Mouse (Mus musculus): ENCODE results near the gene Fcer1g. TPM values are rescaled to one million over a fixed set of nuclear protein-coding genes. Genes with fewer than 3 reads are reported as not detected.
A peak's percentile ranks its signal among the peaks of the same experiment; 100 is the strongest.

Fcer1g gene
- total and polyA plus RNA-seq, 2 experiments from 2014 or later = 30.6 to 34.6 TPM

- WGBS = 49% methylated on average over 3 of the region's 3 CpGs
- no peak for DNase-seq (ENCODE audit: low spot score)
- Histone ChIP-seq H3K9ac (replicated peaks; ENCODE audit: low read length) (no peak overlapping the region), H3K4me1 (ENCODE audit: insufficient read depth, low read length) (no peaks in the 10 kb centered on the region), H3K27me3 (ENCODE audit: insufficient read depth, low read length) (no peaks in the 10 kb centered on the region), H3K9me3 (ENCODE audit: low read length) (no peaks in the 10 kb centered on the region), H3K36me3 (ENCODE audit: insufficient read depth, low read length) (0 out of 2 replicates have a peak, but pooled peaks cover 4% of the 10 kb centered on the region), H3K4me3 (ENCODE audit: low read length) (no peak overlapping the region), H3K4me2 (ENCODE audit: low read depth, low read length) (no peak overlapping the region), H3K27ac (no peak overlapping the region)
- no peak for TF ChIP-seq CTCF (IDR thresholded peaks at IDR 0.05; ENCODE audit: low read depth)
- ATAC-seq = no peak
Measured at GRCm38 (mm10) chr1:171212854-171213253, 21.3 kb downstream of the Fcer1g start.

- DNase-seq (ENCODE audit: low spot score) (no peak), ATAC-seq (no peak)
- Histone ChIP-seq H3K27ac (no peak overlapping the region), H3K4me2 (ENCODE audit: low read depth, low read length) (no peak overlapping the region), H3K9ac (replicated peaks; ENCODE audit: low read length) (no peak overlapping the region), H3K9me3 (ENCODE audit: low read length) (no peaks in the 10 kb centered on the region), H3K4me1 (ENCODE audit: insufficient read depth, low read length) (no peaks in the 10 kb centered on the region), H3K36me3 (ENCODE audit: insufficient read depth, low read length) (no peaks in the 10 kb centered on the region), H3K4me3 (ENCODE audit: low read length) (no peak overlapping the region), H3K27me3 (ENCODE audit: insufficient read depth, low read length) (no peaks in the 10 kb centered on the region)
- WGBS = 18% methylated on average over 4 of the region's 4 CpGs
- TF ChIP-seq CTCF (IDR thresholded peaks at IDR 0.05; ENCODE audit: low read depth) = no peak
Measured at GRCm38 (mm10) chr1:171209409-171209808, 24.8 kb downstream of the Fcer1g start.

- WGBS = 63% methylated on average over 6 of the region's 6 CpGs
- Histone ChIP-seq H3K4me3 (ENCODE audit: low read length) (no peak overlapping the region), H3K27ac (no peak overlapping the region), H3K9ac (replicated peaks; ENCODE audit: low read length) (no peak overlapping the region), H3K4me1 (ENCODE audit: insufficient read depth, low read length) (no peaks in the 10 kb centered on the region), H3K9me3 (ENCODE audit: low read length) (no peaks in the 10 kb centered on the region), H3K27me3 (ENCODE audit: insufficient read depth, low read length) (no peaks in the 10 kb centered on the region), H3K4me2 (ENCODE audit: low read depth, low read length) (no peak overlapping the region), H3K36me3 (ENCODE audit: insufficient read depth, low read length) (no peaks in the 10 kb centered on the region)
- no peak for TF ChIP-seq CTCF (IDR thresholded peaks at IDR 0.05; ENCODE audit: low read depth)
- 0 out of 2 replicates have a peak, but pooled peaks have one; percentile 27 for ATAC-seq
- no peak for DNase-seq (ENCODE audit: low spot score)
Measured at GRCm38 (mm10) chr1:171205704-171206493, 28.3 kb downstream of the Fcer1g start.

- ATAC-seq = no peak
- TF ChIP-seq CTCF (IDR thresholded peaks at IDR 0.05; ENCODE audit: low read depth) = no peak
- DNase-seq (ENCODE audit: low spot score) = no peak
- no peak overlapping the region for H3K4me2 ChIP-seq (ENCODE audit: low read depth, low read length)
- H3K9ac ChIP-seq (replicated peaks; ENCODE audit: low read length) = no peak overlapping the region
- WGBS = 72% methylated on average over 7 of the region's 7 CpGs
- no peaks in the 10 kb centered on the region for H3K36me3 ChIP-seq (ENCODE audit: insufficient read depth, low read length)
- H3K27ac ChIP-seq = no peak overlapping the region
- no peaks in the 10 kb centered on the region for H3K27me3 ChIP-seq (ENCODE audit: insufficient read depth, low read length)
- no peaks in the 10 kb centered on the region for H3K4me1 ChIP-seq (ENCODE audit: insufficient read depth, low read length)
- no peaks in the 10 kb centered on the region for H3K9me3 ChIP-seq (ENCODE audit: low read length)
- no peak overlapping the region for H3K4me3 ChIP-seq (ENCODE audit: low read length)
Measured at GRCm38 (mm10) chr1:171204249-171204644, 29.9 kb downstream of the Fcer1g start.

- no peaks in the 10 kb centered on the region for H3K4me1 ChIP-seq (ENCODE audit: insufficient read depth, low read length)
- no peak overlapping the region for H3K4me3 ChIP-seq (ENCODE audit: low read length)
- H3K9ac ChIP-seq (replicated peaks; ENCODE audit: low read length) = no peak overlapping the region
- H3K4me2 ChIP-seq (ENCODE audit: low read depth, low read length) = no peak overlapping the region
- 60% methylated on average over 10 of the region's 11 CpGs for WGBS
- H3K27me3 ChIP-seq (ENCODE audit: insufficient read depth, low read length) = no peaks in the 10 kb centered on the region
- H3K27ac ChIP-seq = no peak overlapping the region
- no peak for ATAC-seq
- DNase-seq (ENCODE audit: low spot score) = no peak
- no peak for TF ChIP-seq CTCF (IDR thresholded peaks at IDR 0.05; ENCODE audit: low read depth)
- no peaks in the 10 kb centered on the region for H3K9me3 ChIP-seq (ENCODE audit: low read length)
- no peaks in the 10 kb centered on the region for H3K36me3 ChIP-seq (ENCODE audit: insufficient read depth, low read length)
Measured at GRCm38 (mm10) chr1:171203471-171204248, 30.5 kb downstream of the Fcer1g start.

GRCm38 (mm10) chr1:171200769-171201168 lies 33.4 kb downstream of the Fcer1g start:
- no peaks in the 10 kb centered on the region for H3K4me1 ChIP-seq (ENCODE audit: insufficient read depth, low read length)
- H3K27ac ChIP-seq = no peak overlapping the region
- H3K9ac ChIP-seq (replicated peaks; ENCODE audit: low read length) = no peak overlapping the region
- WGBS = 95% methylated on average over 1 of the region's 1 CpGs
- no peaks in the 10 kb centered on the region for H3K36me3 ChIP-seq (ENCODE audit: insufficient read depth, low read length)
- H3K9me3 ChIP-seq (ENCODE audit: low read length) = no peaks in the 10 kb centered on the region
- H3K4me3 ChIP-seq (ENCODE audit: low read length) = no peak overlapping the region
- no peak for TF ChIP-seq CTCF (IDR thresholded peaks at IDR 0.05; ENCODE audit: low read depth)
- ATAC-seq (no peak), DNase-seq (ENCODE audit: low spot score) (no peak)
- H3K27me3 ChIP-seq (ENCODE audit: insufficient read depth, low read length) = no peaks in the 10 kb centered on the region; the same call in 1 of the 2 replicates
- H3K4me2 ChIP-seq (ENCODE audit: low read depth, low read length) = no peak overlapping the region

All from hindbrain, postnatal 0 days (tissue).